Mouse (Mus musculus) heart, embryonic 16.5 days (tissue): Measurements from ENCODE around the gene AC109138.7. TPM values are rescaled to one million over a fixed set of nuclear protein-coding genes. Genes with fewer than 3 reads are reported as not detected.

Source experiments
- ATAC-seq: fragments of 200-750 bp; cut with Nextera tagmentation; replicated peaks from 2 replicates; pipeline ENCODE4 v1.8.0; 2017; ENCODE audit warnings: moderate number of reproducible peaks; ENCODE audit not compliant: insufficient read depth, low FRiP score; ENCODE audit errors: extremely low read depth
- H3K27ac ChIP-seq: fragments of 300-500 bp; sonication (generic); 2 replicates; pipeline ENCODE4 v1.5.1; 2014; ENCODE audit warnings: mild to moderate bottlenecking, low read length, control low read depth, moderate library complexity
- H3K27me3 ChIP-seq: fragments of 300-500 bp; sonication (generic); 2 replicates; pipeline ENCODE4 v1.6.1; 2014; ENCODE audit warnings: low read length, mixed read lengths; ENCODE audit not compliant: control insufficient read depth, insufficient read depth
- H3K36me3 ChIP-seq: fragments of 300-500 bp; sonication (generic); 2 replicates; pipeline ENCODE4 v1.6.1; 2014; ENCODE audit not compliant: control insufficient read depth, insufficient read depth
- H3K4me1 ChIP-seq: fragments of 300-500 bp; sonication (generic); 2 replicates; pipeline ENCODE4 v1.6.1; 2014; ENCODE audit warnings: low read length, mixed read lengths; ENCODE audit not compliant: control insufficient read depth, insufficient read depth
- H3K4me2 ChIP-seq: fragments of 300-500 bp; sonication (generic); 2 replicates; pipeline ENCODE4 v1.6.1; 2014; ENCODE audit warnings: low read depth, mild to moderate bottlenecking, control low read depth, low read length
- H3K4me3 ChIP-seq: fragments of 300-500 bp; sonication (generic); 2 replicates; pipeline ENCODE4 v1.5.1; 2014; ENCODE audit warnings: mild to moderate bottlenecking, control low read depth, low read length
- H3K9ac ChIP-seq: fragments of 300-500 bp; sonication (generic); 2 replicates; pipeline ENCODE4 v1.6.1; 2014; ENCODE audit warnings: low read length, control low read depth
- H3K9me3 ChIP-seq: fragments of 300-500 bp; sonication (generic); replicated peaks from 2 replicates; pipeline ENCODE4 v1.6.1; 2016; ENCODE audit warnings: low read length; ENCODE audit not compliant: control insufficient read depth
- WGBS: fragments of 180-500 bp; shearing (Covaris S2); extraction: QIAGEN DNeasy Blood & Tissue Kit; methylation state at CpG from one replicate; pipeline ENCODE4 v1.1.7; 2014; 5-methylcytosine and 5-hydroxymethylcytosine counted together
- polyA plus RNA-seq: library from polyadenylated mRNA; unstranded; fragments of >200 nt; fragmentation: Nextera tagmentation; extraction: Ambion mirVana; gene quantifications from 2 replicates; pipeline ENCODE4 v1.2.1, GENCODE M21; 2015

AC109138.7 gene
- polyA plus RNA-seq, 1 experiment from 2014 or later = not detected

GRCm38 (mm10) chr19:4201291-4201909 is 12.8 kb upstream of the AC109138.7 start, which contains the start of gene Rad9a:
TSS of gene Rad9a (minus strand) at chr19:4201662.
- under 1% methylated on average over 34 of the region's 34 CpGs for WGBS
- peak within 1 kb of the TSS; percentile 82 for H3K4me3 ChIP-seq
- peak within 1 kb of the TSS; percentile 86 for H3K9ac ChIP-seq
- peaks cover 24% of the 10 kb centered on the region for H3K4me1 ChIP-seq
- peaks cover 8% of the 10 kb centered on the region; the same call in 1 of the 2 replicates for H3K36me3 ChIP-seq
- peak within 1 kb of the TSS; percentile 73 for H3K27ac ChIP-seq
- ATAC-seq = peak; percentile 80
- peak within 1 kb of the TSS; percentile 84 for H3K4me2 ChIP-seq
- H3K27me3 ChIP-seq = peaks cover 5% of the 10 kb centered on the region; the same call in 1 of the 2 replicates
- no peaks in the 10 kb centered on the region for H3K9me3 ChIP-seq

- 33% methylated on average over 7 of the region's 7 CpGs for WGBS
- no peak for ATAC-seq
- H3K27ac ChIP-seq = peak overlapping the region; percentile 73
Observed at GRCm38 (mm10) chr19:4202149-4202548, 12.0 kb upstream of the AC109138.7 start.

GRCm38 (mm10) chr19:4203148-4203547 is 11.0 kb upstream of the AC109138.7 start:
- H3K4me3 ChIP-seq = no peak overlapping the region
- H3K9ac ChIP-seq = no peak overlapping the region
- peaks cover 24% of the 10 kb centered on the region for H3K4me1 ChIP-seq
- H3K4me2 ChIP-seq = no peak overlapping the region
- H3K27me3 ChIP-seq = peaks cover 5% of the 10 kb centered on the region; the same call in 1 of the 2 replicates
- H3K27ac ChIP-seq = no peak overlapping the region
- no peaks in the 10 kb centered on the region for H3K9me3 ChIP-seq
- WGBS = 71% methylated on average over 3 of the region's 3 CpGs
- H3K36me3 ChIP-seq = 0 out of 2 replicates have a peak, but pooled peaks cover 5% of the 10 kb centered on the region
- no peak for ATAC-seq

More at GRCm38 (mm10) chr19:4202149-4202548, 12.0 kb upstream of the AC109138.7 start:
- Histone ChIP-seq H3K36me3 (0 out of 2 replicates have a peak, but pooled peaks cover 8% of the 10 kb centered on the region), H3K27me3 (peaks cover 5% of the 10 kb centered on the region; the same call in 1 of the 2 replicates), H3K9ac (peak overlapping the region; percentile 86), H3K4me1 (peaks cover 24% of the 10 kb centered on the region), H3K9me3 (no peaks in the 10 kb centered on the region), H3K4me2 (peak overlapping the region; percentile 84), H3K4me3 (peak overlapping the region; percentile 82)

- Histone ChIP-seq H3K9me3 (no peaks in the 10 kb centered on the region), H3K27ac (peak overlapping the region; percentile 51), H3K36me3 (0 out of 2 replicates have a peak, but pooled peaks cover 5% of the 10 kb centered on the region), H3K4me1 (peaks cover 24% of the 10 kb centered on the region), H3K4me2 (no peak overlapping the region), H3K27me3 (peaks cover 5% of the 10 kb centered on the region; the same call in 1 of the 2 replicates), H3K9ac (0 out of 2 replicates have a peak overlapping the region, but pooled peaks have one; percentile 5), H3K4me3 (no peak overlapping the region)
- 50% methylated on average over 13 of the region's 13 CpGs for WGBS
- ATAC-seq = no peak
Observed at GRCm38 (mm10) chr19:4203604-4204326, 10.4 kb upstream of the AC109138.7 start.

GRCm38 (mm10) chr19:4204889-4205288 is 9.3 kb upstream of the AC109138.7 start:
- no peak overlapping the region for H3K4me2 ChIP-seq
- no peak overlapping the region for H3K9ac ChIP-seq
- no peak overlapping the region for H3K4me3 ChIP-seq
- H3K4me1 ChIP-seq = peaks cover 24% of the 10 kb centered on the region
- no peak for ATAC-seq
- 0 out of 2 replicates have a peak, but pooled peaks cover 2% of the 10 kb centered on the region for H3K36me3 ChIP-seq
- H3K27me3 ChIP-seq = peaks cover 7% of the 10 kb centered on the region; the same call in 1 of the 2 replicates
- H3K9me3 ChIP-seq = no peaks in the 10 kb centered on the region
- no peak overlapping the region for H3K27ac ChIP-seq
- 47% methylated on average over 4 of the region's 4 CpGs for WGBS

GRCm38 (mm10) chr19:4206971-4207370 is 7.2 kb upstream of the AC109138.7 start:
- WGBS = 6% methylated on average over 2 of the region's 2 CpGs
- Histone ChIP-seq H3K27me3 (peaks cover 17% of the 10 kb centered on the region), H3K36me3 (no peaks in the 10 kb centered on the region), H3K4me2 (no peak overlapping the region), H3K4me3 (no peak overlapping the region), H3K4me1 (peaks cover 11% of the 10 kb centered on the region), H3K9me3 (no peaks in the 10 kb centered on the region), H3K9ac (no peak overlapping the region), H3K27ac (no peak overlapping the region)
- ATAC-seq = peak; percentile 62

- WGBS = 74% methylated on average over 5 of the region's 5 CpGs
- no peak overlapping the region for H3K4me3 ChIP-seq
- no peak overlapping the region for H3K9ac ChIP-seq
- H3K4me1 ChIP-seq = peaks cover 8% of the 10 kb centered on the region
- H3K4me2 ChIP-seq = no peak overlapping the region
- H3K27me3 ChIP-seq = peaks cover 28% of the 10 kb centered on the region
- H3K36me3 ChIP-seq = no peaks in the 10 kb centered on the region
- no peaks in the 10 kb centered on the region for H3K9me3 ChIP-seq
- no peak overlapping the region for H3K27ac ChIP-seq
- no peak for ATAC-seq
Observed at GRCm38 (mm10) chr19:4208563-4208962, 5.6 kb upstream of the AC109138.7 start.

GRCm38 (mm10) chr19:4211891-4212588 is 2.1 kb upstream of the AC109138.7 start:
- Histone ChIP-seq H3K36me3 (no peaks in the 10 kb centered on the region), H3K9ac (no peak overlapping the region), H3K4me2 (no peak overlapping the region), H3K9me3 (no peaks in the 10 kb centered on the region), H3K4me3 (no peak overlapping the region), H3K27ac (no peak overlapping the region), H3K27me3 (peaks cover 40% of the 10 kb centered on the region), H3K4me1 (peaks cover 19% of the 10 kb centered on the region)
- no peak for ATAC-seq
- WGBS = 33% methylated on average over 4 of the region's 4 CpGs
